ENCODE assay signal across 8 mouse cellular contexts in genomic region chr5:124059677-124060076, GRCm38 (mm10). TPM values are rescaled to one million over a fixed set of nuclear protein-coding genes. Genes with fewer than 3 reads are reported as not detected.
DNase-seq lines count a peak whose midpoint lies in the region; ATAC-seq lines count a peak whose summit lies in the region.

No protein-coding gene starts in this region.

- no peak overlapping the region for H3K4me2 ChIP-seq in hindbrain, embryonic 14.5 days (replicated peaks)
- H3K4me2 ChIP-seq in liver, embryonic 13.5 days = peak overlapping the region; percentile 15; the same call in 1 of the 2 replicates

- no peaks in the 10 kb centered on the region for H3K36me3 ChIP-seq in hindbrain, embryonic 10.5 days
- H3K36me3 ChIP-seq in hindbrain, embryonic 14.5 days (replicated peaks; ENCODE audit: control insufficient read depth, insufficient read depth) = no peaks in the 10 kb centered on the region
- no peaks in the 10 kb centered on the region for H3K36me3 ChIP-seq in liver, embryonic 13.5 days

- DNase-seq in hindbrain, embryonic 10.5 days (ENCODE audit: low spot score) = no peak
- no peak for DNase-seq in hindbrain, embryonic 14.5 days (ENCODE audit: low spot score)
- DNase-seq in 416B (ENCODE audit: low read depth) = peak; percentile 71
- peak; percentile 47 to 63 for DNase-seq in heart, adult 9 months (ENCODE audit: low spot score in 2 of 2)
- no peak for DNase-seq in liver, embryonic 13.5 days
- DNase-seq in embryo, embryonic 11 days = no peak
- no peak for DNase-seq in cerebellum, adult 8-10 months

- peaks cover 26% of the 10 kb centered on the region for H3K4me1 ChIP-seq in hindbrain, embryonic 10.5 days (replicated peaks)
- H3K4me1 ChIP-seq in hindbrain, embryonic 14.5 days (replicated peaks; ENCODE audit: control insufficient read depth, insufficient read depth, low read length) = no peaks in the 10 kb centered on the region; the same call in 1 of the 2 replicates
- H3K4me1 ChIP-seq in liver, embryonic 13.5 days (replicated peaks) = peaks cover 4% of the 10 kb centered on the region

- no peaks in the 10 kb centered on the region for H3K27me3 ChIP-seq in hindbrain, embryonic 10.5 days (ENCODE audit: insufficient read depth, poor library complexity, severe bottlenecking)
- H3K27me3 ChIP-seq in hindbrain, embryonic 14.5 days (ENCODE audit: control insufficient read depth, insufficient read depth, low read length) = no peaks in the 10 kb centered on the region
- no peaks in the 10 kb centered on the region for H3K27me3 ChIP-seq in liver, embryonic 13.5 days

- no peak overlapping the region for H3K9ac ChIP-seq in hindbrain, embryonic 14.5 days
- H3K9ac ChIP-seq in liver, embryonic 13.5 days = no peak overlapping the region

- peak overlapping the region; percentile 17; the same call in 1 of the 2 replicates for H3K27ac ChIP-seq in hindbrain, embryonic 10.5 days
- H3K27ac ChIP-seq in hindbrain, embryonic 14.5 days = no peak overlapping the region
- peak overlapping the region; percentile 10; the same call in 1 of the 2 replicates for H3K27ac ChIP-seq in liver, embryonic 13.5 days

- H3K4me3 ChIP-seq in hindbrain, embryonic 10.5 days = no peak overlapping the region
- no peak overlapping the region for H3K4me3 ChIP-seq in hindbrain, embryonic 14.5 days (replicated peaks; ENCODE audit: low read length)
- no peak overlapping the region for H3K4me3 ChIP-seq in liver, embryonic 13.5 days (replicated peaks)

- H3K9me3 ChIP-seq in hindbrain, embryonic 10.5 days = peaks cover 6% of the 10 kb centered on the region; the same call in 1 of the 2 replicates
- no peaks in the 10 kb centered on the region for H3K9me3 ChIP-seq in hindbrain, embryonic 14.5 days (ENCODE audit: control insufficient read depth, low read length)
- peaks cover 2% of the 10 kb centered on the region; the same call in 1 of the 2 replicates for H3K9me3 ChIP-seq in liver, embryonic 13.5 days (replicated peaks)

- ATAC-seq in hindbrain, embryonic 14.5 days (ENCODE audit: low FRiP score) = no peak
- ATAC-seq in liver, embryonic 13.5 days (ENCODE audit: low read depth) = no peak
- ATAC-seq in megakaryocyte-erythroid progenitor cell, adult 5-6 weeks (replicated peaks; ENCODE audit: low FRiP score, low TSS enrichment, poor library complexity, severe bottlenecking) = no peak

- WGBS in hindbrain, embryonic 10.5 days = 74% methylated on average over 5 of the region's 5 CpGs
- WGBS in hindbrain, embryonic 14.5 days = 72% methylated on average over 5 of the region's 5 CpGs
- 18% methylated on average over 5 of the region's 5 CpGs for WGBS in liver, embryonic 13.5 days (ENCODE audit: insufficient replicate concordance)

RNA-seq across cellular contexts. Expression of gene Vps37b, which starts 27.6 kb away (rescaled TPM):
- polyA plus RNA-seq in hindbrain, embryonic 10.5 days (2016; fragmentation: Nextera tagmentation; extraction: Ambion mirVana) = 57.5 and 71.8 TPM in 2 replicates
- polyA plus RNA-seq in hindbrain, embryonic 14.5 days (2014; fragmentation: Nextera tagmentation; extraction: Ambion mirVana) = 59.5 and 61.7 TPM in 2 replicates
- polyA plus RNA-seq in liver, embryonic 13.5 days (2015; fragmentation: Nextera tagmentation; extraction: Ambion mirVana) = 16.1 and 18.0 TPM in 2 replicates
- 20.8 and 34.3 TPM in 2 replicates for total RNA-seq in megakaryocyte-erythroid progenitor cell, adult 5-6 weeks (2014; fragmentation: Nextera tagmentation)
- 12.8 and 15.5 TPM in 2 replicates for total RNA-seq in megakaryocyte-erythroid progenitor cell, adult 5-6 weeks (2017)

RNA-seq across cellular contexts. Expression of gene Abcb9, which starts 35.9 kb away (rescaled TPM):
- 1.3 and 1.9 TPM in 2 replicates for polyA plus RNA-seq in hindbrain, embryonic 10.5 days (2016; fragmentation: Nextera tagmentation; extraction: Ambion mirVana)
- polyA plus RNA-seq in hindbrain, embryonic 14.5 days (2014; fragmentation: Nextera tagmentation; extraction: Ambion mirVana) = 13.2 and 14.5 TPM in 2 replicates
- polyA plus RNA-seq in liver, embryonic 13.5 days (2015; fragmentation: Nextera tagmentation; extraction: Ambion mirVana) = 4.5 and 4.6 TPM in 2 replicates
- 5.2 and 9.3 TPM in 2 replicates for total RNA-seq in megakaryocyte-erythroid progenitor cell, adult 5-6 weeks (2014; fragmentation: Nextera tagmentation)
- 0.95 and 3.5 TPM in 2 replicates for total RNA-seq in megakaryocyte-erythroid progenitor cell, adult 5-6 weeks (2017)

RNA-seq across cellular contexts. Expression of gene Ogfod2, which starts 52.4 kb away (rescaled TPM):
- polyA plus RNA-seq in hindbrain, embryonic 10.5 days (2016; fragmentation: Nextera tagmentation; extraction: Ambion mirVana) = 20.9 and 23.9 TPM in 2 replicates
- polyA plus RNA-seq in hindbrain, embryonic 14.5 days (2014; fragmentation: Nextera tagmentation; extraction: Ambion mirVana) = 21.8 and 26.4 TPM in 2 replicates
- polyA plus RNA-seq in liver, embryonic 13.5 days (2015; fragmentation: Nextera tagmentation; extraction: Ambion mirVana) = 18.4 and 18.5 TPM in 2 replicates
- total RNA-seq in megakaryocyte-erythroid progenitor cell, adult 5-6 weeks (2014; fragmentation: Nextera tagmentation) = 16.1 and 16.8 TPM in 2 replicates
- 8.0 and 11.9 TPM in 2 replicates for total RNA-seq in megakaryocyte-erythroid progenitor cell, adult 5-6 weeks (2017)

RNA-seq across cellular contexts. Expression of gene Arl6ip4, which starts 56.2 kb away (rescaled TPM):
- polyA plus RNA-seq in hindbrain, embryonic 10.5 days (2016; fragmentation: Nextera tagmentation; extraction: Ambion mirVana) = 117 and 126 TPM in 2 replicates
- 62.6 and 72.1 TPM in 2 replicates for polyA plus RNA-seq in hindbrain, embryonic 14.5 days (2014; fragmentation: Nextera tagmentation; extraction: Ambion mirVana)
- polyA plus RNA-seq in liver, embryonic 13.5 days (2015; fragmentation: Nextera tagmentation; extraction: Ambion mirVana) = 83.3 and 84.6 TPM in 2 replicates
- total RNA-seq in megakaryocyte-erythroid progenitor cell, adult 5-6 weeks (2014; fragmentation: Nextera tagmentation) = 88.4 and 129 TPM in 2 replicates
- 120 and 128 TPM in 2 replicates for total RNA-seq in megakaryocyte-erythroid progenitor cell, adult 5-6 weeks (2017)

Comparison
In these comparisons a context has a peak if more than half of its experiments do, and no peak if none do; other contexts are left out.
1. DNase-seq: peak in 416B (single experiment) and heart, adult 9 months (2 of 2); none in hindbrain, embryonic 10.5 days (single experiment), hindbrain, embryonic 14.5 days (single experiment), liver, embryonic 13.5 days (single experiment), embryo, embryonic 11 days (single experiment) and cerebellum, adult 8-10 months (single experiment).